Mouse (Mus musculus) embryonic facial prominence, embryonic 13.5 days (tissue): Measurements from ENCODE around the gene Mtmr14. TPM values are rescaled to one million over a fixed set of nuclear protein-coding genes. Genes with fewer than 3 reads are reported as not detected.

Experiments used
- polyA plus RNA-seq: library from polyadenylated mRNA; unstranded; fragments of >200 nt; fragmentation: Nextera tagmentation; extraction: Ambion mirVana; gene quantifications from 2 replicates; pipeline ENCODE4 v1.2.1, GENCODE M21; 2015

Gene Mtmr14
- polyA plus RNA-seq, 1 experiment from 2014 or later: 37.2 TPM

Other genes starting within 250 kb of the Mtmr14 start
- 55.0 and 55.9 TPM in 2 replicates for gene Thumpd3, start 191.6 kb upstream of the Mtmr14 start, polyA plus RNA-seq
- gene Setd5, start 160.5 kb upstream of the Mtmr14 start, polyA plus RNA-seq: 84.0 and 91.0 TPM in 2 replicates
- 1.8 and 2.5 TPM in 2 replicates for gene Lhfpl4, start 42.5 kb upstream of the Mtmr14 start, polyA plus RNA-seq
- gene Cpne9, start 44.5 kb downstream of the Mtmr14 start, polyA plus RNA-seq: 0.06 and 0.37 TPM in 2 replicates
- 19.1 and 20.4 TPM in 2 replicates for gene Brpf1, start 69.3 kb downstream of the Mtmr14 start, polyA plus RNA-seq
- gene Ogg1, start 89.1 kb downstream of the Mtmr14 start, polyA plus RNA-seq: 13.6 and 13.9 TPM in 2 replicates
- 95.2 and 97.8 TPM in 2 replicates for gene Camk1, start 106.1 kb downstream of the Mtmr14 start, polyA plus RNA-seq
- gene Tada3, start 140.0 kb downstream of the Mtmr14 start, polyA plus RNA-seq: 47.5 and 51.9 TPM in 2 replicates
- 357 and 384 TPM in 2 replicates for gene Arpc4, start 140.3 kb downstream of the Mtmr14 start, polyA plus RNA-seq
- 4.3 and 5.3 TPM in 2 replicates for gene Ttll3, start 151.4 kb downstream of the Mtmr14 start, polyA plus RNA-seq
- gene Rpusd3, start 181.5 kb downstream of the Mtmr14 start, polyA plus RNA-seq: 25.3 and 32.1 TPM in 2 replicates
- gene Cidec, start 197.9 kb downstream of the Mtmr14 start, polyA plus RNA-seq: not detected in 2 replicates
- 82.7 and 93.2 TPM in 2 replicates for gene Jagn1, start 204.7 kb downstream of the Mtmr14 start, polyA plus RNA-seq
- gene Il17re, start 220.6 kb downstream of the Mtmr14 start, polyA plus RNA-seq: 9.1 and 9.2 TPM in 2 replicates
- 7.0 and 7.9 TPM in 2 replicates for gene Il17rc, start 233.6 kb downstream of the Mtmr14 start, polyA plus RNA-seq
- 13.9 and 14.6 TPM in 2 replicates for gene Creld1, start 245.5 kb downstream of the Mtmr14 start, polyA plus RNA-seq